Mouse (Mus musculus) embryo, embryonic 10 days (tissue): ENCODE results near the gene Gapt.
"Not testable (repeated sequence)": the region's sequence is repeated elsewhere in the genome, so short reads cannot be mapped to it uniquely, and the experiment has no call there.

Experiments used
- DNase-seq: peaks from one replicate; pipeline ENCODE4 v3.0.0-alpha.2; 2015; ENCODE audit warnings: low spot score

Gene Gapt

DNA sequence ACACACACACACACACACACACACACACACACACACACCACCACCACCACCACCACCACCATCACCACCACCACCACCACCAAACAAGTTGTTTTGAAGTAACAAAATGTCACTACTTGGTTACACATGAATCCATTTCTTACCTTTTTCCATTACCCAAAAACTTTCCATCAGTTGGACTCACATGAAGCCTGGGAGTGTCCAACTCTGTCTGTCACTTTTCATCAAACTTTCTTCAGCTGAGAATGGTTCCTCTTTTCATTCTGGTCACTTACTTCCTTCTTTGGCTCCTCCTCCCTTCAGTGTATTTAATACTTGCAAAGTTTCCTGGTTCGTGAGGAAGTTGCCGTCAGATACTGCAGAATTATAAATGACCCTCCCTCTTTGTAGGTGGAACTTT is at the start of gene Gapt:
TSS of gene Gapt (minus strand) at position 259 of the 400 bp plus-strand sequence.
- no peak for DNase-seq

DNA sequence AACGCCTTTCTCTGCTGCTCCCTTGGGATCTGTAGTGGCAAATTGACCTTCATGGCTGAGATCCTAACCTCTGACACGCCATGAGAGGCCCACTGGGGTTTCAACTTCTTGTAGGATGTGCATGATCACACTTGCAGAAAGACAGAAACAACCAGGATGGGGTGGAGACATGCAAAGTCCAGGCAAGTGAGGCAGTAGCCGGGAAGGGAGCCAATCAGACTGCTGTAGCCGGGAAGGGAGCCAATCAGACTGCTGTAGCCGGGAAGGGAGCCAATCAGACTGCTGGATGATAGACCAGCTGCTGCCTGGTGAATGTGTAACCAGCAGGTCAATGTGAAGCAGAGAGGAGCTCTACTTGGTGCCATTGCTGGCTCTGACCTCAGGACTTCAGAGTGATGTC is 49.2 kb upstream of the Gapt start:
- no peak for DNase-seq

DNA sequence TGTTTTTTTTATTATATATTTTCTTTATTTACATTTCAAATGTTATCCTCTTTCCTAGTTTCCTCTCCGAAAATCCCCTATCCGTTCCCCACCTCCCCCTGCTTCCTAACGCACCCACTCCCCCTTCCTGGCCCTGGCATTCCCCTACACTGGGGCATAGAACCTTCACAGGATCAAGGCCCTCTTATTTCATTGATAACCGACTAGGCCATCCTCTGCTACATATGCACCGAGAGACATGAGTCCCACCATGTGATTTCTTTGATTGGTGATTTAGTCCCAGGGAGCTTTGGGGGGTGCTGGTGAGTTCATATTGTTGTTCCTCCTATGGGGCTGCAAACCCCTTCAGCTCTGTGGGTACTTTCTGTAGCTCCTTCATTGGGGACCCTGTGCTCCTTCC is 47.7 kb upstream of the Gapt start:
- not testable (repeated sequence) for DNase-seq

DNA sequence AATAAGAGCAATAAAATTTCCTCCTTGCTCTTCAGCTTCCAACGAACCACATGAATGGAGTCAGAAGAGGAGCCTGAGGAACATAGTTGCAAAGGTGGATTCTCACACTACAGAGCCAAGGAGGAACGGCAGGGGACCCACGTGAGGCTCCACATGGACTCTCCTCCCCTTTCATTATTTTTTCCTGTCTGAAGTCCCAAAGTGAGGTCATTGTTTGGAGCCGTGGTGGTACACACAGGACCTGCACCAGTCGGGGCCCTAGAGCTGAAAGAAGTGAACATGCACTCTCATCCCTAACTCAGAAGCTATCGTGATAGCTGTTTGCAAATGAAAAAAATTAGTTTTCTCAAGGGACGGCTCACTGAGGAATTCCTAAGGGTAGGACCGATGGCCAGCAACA is 47.1 kb upstream of the Gapt start:
- DNase-seq, result no peak

DNA sequence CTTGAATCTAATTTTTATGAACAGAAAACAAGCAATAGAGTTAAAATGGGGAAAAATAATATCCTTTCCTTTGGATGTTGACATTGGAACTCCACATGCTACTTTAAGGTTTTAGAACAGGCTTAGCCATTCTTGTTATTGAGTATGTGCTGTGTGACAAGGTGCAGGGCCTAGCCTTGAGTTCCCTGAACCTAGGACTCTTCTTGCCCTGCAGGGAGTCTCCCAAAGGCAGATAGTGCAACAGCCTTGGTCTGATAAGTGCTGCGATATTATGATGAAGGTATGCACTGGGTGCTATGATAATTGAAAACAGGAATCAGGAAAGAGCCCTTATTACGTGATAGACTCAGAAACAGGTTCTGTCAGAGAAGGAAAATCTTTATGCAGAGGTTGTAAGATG is 44.9 kb upstream of the Gapt start:
- no peak for DNase-seq

DNA sequence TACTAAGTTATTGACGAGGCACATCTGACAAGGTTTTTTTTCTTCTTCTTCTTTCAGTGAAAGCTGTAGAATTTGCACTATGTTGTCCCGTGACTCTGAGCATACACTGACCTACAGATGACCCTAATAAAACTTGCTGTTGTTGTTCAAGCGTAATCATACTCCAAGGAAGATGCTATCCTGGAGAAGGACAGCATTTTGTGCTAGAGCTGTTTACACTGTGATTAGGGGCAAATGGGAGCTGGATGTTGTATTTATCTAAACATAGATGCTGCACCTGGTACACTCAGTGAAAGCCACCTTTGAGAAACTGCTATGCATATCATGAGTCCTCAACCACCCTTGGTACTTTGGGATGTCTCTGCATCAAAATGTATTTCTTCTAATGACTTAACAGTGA is 44.4 kb upstream of the Gapt start:
- DNase-seq, result no peak

DNA sequence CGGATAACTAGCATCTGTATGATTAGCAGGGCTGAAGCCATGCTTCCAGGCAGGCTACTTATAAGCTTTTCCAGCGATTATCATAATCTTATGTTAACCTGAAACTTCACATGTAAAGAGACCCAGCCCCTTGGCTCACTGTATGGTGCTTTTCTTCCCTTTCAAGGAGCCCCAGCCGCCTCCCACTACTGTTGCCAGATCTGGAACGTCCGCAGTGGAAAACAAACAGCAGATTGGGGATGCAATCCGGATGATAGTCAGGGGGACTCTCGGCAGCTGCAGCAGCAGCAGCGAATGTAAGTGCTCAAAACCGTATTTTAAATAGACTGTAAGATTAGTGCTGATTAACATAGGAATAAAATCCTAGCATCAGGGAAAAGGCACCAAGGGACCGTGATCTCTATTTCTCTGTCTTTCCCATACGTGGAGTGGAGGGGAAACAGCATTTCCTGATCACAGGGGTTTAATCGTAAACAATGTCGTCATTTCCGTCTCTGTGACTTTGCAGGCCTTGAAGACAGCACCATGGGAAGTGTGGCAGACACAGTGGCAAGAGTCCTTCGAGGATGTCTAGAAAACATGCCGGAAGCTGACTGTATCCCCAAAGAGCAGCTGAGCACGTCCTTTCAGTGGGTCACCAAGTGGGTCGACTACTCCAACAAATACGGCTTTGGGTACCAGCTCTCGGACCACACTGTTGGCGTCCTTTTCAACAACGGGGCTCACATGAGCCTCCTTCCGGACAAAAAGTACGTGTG is 41.7 kb upstream of the Gapt start:
- DNase-seq, result no peak

DNA sequence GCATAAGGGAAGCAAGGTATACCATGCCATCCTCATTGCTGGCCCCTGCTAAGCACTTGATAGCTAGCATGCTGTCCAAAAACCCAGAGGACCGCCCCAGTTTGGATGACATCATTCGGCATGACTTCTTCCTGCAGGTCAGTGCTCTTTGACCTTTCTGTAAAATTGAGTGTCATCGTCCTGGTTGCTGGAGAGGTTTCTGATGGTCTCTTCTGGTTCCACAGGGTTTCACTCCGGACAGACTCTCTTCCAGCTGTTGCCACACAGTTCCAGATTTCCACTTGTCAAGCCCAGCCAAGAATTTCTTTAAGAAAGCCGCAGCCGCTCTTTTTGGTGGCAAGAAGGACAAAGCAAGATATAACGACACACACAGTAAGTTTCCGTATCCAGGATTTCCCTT is 40.8 kb upstream of the Gapt start:
- DNase-seq, result no peak

DNA sequence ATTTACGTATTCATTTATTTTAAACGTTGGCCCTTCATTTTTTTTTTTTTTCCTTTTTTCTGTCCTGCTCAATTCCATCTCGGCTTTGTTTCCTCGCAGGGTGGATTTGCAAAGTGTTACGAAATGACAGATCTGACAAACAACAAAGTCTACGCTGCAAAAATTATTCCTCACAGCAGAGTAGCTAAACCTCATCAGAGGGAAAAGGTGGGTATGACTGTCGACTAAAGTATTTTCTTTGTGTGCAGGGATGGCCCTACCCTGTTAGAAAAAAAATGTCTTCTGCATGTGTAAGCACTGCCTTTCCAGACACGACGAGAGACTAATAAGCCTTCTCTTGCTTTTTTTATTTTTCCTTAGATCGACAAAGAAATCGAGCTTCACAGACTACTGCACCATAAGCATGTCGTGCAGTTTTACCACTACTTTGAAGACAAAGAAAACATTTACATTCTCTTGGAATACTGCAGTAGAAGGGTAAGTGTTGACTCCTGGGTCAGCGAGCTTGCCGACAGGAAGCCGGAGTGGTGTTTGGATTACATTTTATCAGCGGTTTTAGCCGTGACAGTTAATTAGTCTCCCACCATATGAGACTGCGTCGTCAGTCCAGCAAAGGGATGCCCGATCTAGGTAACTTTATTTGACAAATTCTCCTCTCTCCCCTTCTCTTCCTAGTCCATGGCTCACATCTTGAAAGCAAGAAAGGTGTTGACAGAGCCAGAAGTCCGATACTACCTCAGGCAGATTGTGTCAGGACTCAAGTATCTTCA is 39.1 kb upstream of the Gapt start:
- peak; percentile 48 for DNase-seq

DNA sequence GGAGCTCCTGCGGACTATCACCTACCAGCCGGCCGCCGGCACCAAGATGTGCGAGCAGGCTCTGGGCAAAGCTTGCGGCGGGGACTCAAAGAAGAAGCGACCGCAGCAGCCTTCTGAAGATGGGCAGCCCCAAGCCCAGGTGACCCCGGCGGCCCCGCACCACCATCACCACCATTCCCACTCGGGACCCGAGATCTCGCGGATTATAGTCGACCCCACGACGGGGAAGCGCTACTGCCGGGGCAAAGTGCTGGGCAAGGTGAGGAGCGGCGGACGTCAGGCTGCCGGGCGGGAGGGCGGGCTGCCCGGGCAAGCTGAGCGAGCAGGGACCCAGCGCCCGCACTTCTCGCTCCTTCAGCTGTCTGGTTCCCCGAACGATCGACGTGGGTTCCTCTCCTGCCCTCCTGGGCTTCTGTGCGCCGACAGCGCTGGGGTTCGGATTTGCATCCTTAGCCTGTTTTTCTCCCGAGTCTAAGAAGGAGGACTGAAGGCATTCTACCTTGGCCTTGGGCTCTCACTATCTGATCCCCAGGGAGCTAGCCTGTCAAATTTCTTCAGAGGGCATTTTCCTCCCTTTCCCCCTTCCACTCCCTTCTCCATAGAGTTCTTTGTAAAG is 38.3 kb upstream of the Gapt start:
- peak; percentile 28 for DNase-seq

DNA sequence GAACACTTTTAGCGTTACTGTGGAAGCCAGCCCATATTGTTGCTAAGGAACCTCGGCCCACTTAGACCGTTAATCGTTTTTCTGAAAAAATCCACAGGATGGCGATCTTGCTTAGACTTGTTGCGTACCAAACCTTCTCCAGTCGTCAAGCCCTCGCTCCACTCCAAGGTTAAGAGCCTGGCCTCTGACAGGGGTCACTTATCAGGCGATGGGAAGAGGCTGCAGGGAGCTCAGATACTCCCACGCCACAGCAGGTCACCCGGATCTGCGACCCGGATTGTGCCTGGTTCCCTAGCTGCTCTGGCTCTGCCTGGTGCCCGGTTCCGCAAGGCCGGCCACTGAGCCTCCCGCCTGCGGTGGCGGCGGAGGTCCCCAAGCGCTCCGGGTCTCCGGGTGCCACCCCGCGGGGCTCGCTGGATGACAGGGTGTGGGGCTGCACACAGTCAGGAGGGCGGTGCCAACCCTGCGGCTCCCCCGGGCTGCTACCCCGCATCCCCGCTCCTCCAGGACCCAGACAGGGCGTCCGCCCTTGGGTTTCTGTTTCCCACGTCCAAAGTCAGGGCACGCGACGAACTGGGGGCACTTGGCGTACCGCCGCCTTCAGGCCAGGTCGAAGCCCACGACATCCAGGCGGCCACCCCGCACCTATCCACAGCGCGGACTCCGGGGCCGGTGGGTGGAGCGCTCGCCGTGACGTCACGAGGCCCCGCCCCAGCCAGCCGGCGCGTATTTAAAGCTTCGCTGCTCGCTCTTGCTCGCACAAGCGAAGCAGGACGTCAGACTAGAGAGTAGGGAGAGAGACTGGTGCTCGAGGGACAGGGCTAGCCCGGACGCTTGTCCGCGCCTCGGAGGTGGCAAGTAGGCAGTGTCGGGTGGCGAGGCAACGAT is 37.5 kb upstream of the Gapt start, which contains the start of gene Plk2:
TSS of gene Plk2 (plus strand) at position 756 of the 888 bp plus-strand sequence.
- DNase-seq, result peak; percentile 94

DNA sequence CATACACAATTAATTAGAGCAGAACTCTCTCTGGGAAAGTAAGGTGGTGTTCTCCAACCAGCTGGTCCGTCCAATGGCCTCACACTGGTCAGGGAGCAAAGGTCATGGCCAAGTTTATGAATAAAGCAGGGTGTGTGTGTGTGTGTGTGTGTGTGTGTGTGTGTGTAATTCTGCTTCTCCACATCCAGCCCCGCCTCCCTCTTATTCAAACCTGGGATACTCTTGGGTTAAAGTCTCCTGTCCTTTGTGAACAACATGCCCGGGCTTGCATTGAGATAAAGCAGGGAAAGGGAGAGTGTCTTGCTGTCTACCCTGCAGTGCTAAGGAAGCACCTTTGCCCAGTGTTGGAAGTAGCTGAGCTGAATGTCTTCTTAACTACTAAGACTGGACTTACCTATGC is 35.6 kb upstream of the Gapt start:
- DNase-seq, result no peak

DNA sequence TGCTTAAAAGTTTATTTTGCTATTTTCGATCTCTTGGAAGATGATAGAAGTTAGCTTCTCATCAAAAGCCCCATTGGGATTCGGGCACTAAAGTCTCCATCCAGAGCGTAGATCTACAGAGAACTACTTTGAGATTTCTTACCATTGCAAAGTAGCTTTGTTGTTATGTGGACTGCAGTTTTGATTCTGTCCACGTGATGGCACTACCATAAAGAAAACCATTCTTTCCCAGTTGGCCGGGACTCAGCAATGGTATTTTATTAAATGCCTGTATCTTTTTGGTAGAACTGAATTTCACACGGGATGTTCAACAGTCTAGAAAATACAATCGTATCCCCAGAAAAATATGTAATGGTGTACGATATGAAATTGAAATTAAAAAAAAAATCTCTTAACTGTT is 35.2 kb upstream of the Gapt start:
- DNase-seq, result peak; percentile 81

DNA sequence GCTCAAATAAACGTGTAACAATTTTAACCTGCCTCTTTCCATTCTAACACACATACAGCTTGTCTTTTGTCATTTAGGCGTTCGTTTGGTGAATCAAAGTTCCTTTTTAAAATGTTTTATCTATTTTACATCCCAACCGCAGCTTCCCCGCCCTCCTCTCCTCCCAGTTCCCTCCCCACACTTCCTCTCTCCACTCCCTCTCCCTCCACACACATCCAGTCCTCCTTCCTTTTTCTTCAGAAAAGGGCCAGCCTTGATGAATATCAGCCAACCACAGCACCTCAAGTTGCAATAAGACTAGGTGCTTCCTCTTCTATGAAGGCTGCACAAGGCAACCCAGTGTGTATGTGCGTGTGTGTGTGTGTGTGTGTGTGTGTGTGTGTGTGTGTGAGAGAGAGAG is 27.5 kb upstream of the Gapt start:
- no peak for DNase-seq

DNA sequence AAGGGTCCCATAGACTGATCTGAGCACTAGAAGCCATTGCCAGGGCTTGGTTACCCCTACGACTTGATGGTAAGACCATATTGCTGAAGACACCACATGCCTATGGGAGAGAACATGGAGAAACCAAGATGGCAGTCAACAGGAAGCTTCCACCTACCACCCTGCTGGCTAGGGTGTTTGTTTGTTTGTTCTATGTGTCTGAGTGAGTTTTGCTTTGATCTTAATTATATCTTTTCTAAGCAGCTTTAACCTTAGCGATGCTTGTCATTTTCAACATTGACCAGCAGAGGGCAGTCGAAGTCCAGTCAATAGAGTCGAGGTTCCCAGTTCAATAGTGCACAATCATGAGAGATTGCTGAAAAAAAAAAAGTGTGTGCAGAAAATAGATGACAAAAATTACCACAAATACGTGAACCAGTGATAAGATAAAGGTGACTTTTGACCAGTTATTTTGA is 25.5 kb upstream of the Gapt start:
- peak; percentile 84 for DNase-seq

DNA sequence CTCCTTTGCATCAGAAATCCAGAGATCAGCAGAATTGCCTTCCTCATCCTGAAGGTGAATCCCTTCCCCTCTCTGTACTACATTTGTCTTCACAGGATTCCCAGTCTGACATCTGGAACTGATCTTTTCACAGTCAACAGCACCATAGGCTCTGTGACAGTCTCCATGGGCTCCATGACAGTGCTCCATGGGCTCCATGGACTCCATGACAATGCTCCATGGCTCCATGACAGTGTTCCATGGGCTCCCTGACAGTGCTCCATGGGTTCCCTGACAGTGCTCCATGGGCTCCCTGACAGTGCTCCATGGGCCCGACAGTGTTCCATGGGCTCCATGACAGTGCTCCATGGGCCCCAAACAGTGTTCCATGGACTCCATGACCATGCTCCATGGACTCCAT is 12.7 kb upstream of the Gapt start:
- no peak for DNase-seq

DNA sequence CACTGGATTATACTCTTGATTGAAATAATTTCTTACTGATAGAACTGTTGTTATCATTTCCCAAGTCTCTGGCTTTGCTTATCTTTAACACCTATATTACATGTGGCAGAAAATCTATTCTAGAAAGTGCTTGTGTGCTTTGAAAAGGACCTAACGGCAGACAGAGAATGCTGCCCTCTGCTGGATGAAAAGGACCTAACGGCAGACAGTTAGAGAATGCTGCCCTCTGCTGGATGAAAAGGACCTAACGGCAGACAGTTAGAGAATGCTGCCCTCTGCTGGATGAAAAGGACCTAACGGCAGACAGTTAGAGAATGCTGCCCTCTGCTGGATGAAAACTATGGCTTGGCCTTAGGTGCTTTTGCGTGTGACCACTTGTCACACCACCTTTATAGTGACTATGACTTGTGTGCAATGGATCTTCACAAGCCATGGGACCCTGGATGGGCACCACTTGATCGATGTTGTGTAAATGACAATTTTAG is 11.6 kb upstream of the Gapt start:
- DNase-seq, result peak; percentile 47

DNA sequence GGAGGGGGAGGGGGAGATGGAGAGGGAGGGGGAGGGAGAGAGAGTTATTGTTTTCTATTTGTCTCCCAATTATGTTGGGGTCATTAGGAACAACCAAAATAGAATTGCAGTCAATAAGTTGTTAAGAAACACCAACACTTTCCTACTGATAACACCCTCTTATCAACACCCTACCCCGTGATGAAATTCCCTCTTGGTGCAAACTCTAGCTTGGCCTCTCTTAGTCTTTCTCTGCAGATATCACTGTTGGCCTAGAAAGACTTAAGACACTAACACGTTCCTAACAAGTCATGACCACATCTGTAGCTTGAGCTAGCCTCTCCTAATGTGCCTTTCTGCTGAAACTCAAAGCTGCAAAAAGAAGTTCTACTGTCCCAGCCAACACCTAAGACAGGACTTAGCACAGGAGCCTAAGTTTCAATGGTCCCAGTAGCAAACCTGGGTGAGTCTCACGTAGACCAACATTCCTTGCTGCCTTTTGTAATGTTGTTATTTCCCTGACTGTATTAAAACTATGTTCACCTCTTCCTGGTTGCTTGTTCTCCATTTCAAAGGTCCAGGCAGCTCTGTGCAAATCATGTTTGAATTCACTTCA is 11.1 kb upstream of the Gapt start:
- DNase-seq, result no peak

DNA sequence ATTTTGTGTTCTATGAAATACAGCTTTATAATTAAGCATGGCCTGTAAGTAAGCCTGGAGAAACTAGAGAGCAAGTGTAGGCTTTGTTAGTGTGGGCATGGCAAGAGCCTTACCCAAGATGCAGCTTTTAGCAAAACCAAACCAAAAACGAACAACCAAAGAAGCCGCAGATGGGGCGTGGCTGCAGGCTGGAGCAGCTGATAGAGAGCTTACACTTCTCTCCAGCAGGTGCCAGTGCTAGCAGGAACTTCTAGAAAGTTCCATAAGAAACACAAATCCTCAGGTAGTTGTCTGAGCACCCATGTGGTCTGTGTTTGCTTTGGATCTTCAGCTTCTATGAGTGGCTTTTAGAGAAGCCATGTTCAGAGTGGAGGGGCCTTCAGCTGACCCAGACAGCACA is 9.5 kb upstream of the Gapt start:
- DNase-seq, result no peak

DNA sequence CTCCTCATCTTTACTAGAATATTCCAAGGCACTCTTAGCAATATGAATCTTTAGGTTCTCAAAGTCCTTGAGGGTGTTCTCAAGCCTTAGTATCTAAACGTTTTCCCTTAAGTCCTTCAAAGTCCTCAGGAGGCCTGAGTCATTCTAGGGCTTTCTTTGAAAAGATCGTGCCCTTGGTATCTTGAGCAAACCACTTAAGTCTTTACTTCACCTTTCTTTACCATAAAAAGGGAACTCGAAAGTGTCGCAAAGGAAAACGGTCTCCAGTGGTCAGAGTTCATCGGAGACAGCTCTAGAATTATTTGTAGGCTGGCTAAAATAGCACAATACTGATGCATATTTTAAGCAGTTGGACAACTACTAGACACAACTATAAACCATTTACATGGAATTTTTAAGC is 6.7 kb upstream of the Gapt start:
- DNase-seq, result no peak

DNA sequence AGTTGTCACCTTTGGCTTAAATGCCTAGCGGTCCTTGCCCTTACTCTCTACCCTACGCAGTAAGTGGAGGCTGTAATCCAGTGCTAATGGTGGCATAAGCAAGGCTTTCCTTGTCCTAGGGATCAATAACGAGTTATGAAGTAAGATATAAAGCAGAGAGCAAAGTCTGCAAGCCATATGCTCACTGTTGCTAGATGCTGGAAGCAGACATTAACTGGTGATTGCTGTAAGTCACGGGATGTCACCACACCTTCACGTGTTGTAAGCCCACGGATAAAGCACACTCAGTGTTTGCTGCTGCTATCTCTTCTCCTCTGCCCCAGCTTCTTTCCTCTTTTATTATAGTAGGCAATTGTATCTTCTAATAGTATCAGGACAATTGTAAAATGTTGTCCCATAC is 5.9 kb downstream of the Gapt start:
- no peak for DNase-seq
